Mouse (Mus musculus): ENCODE measurements at regions not wholly inside any gene's neighbourhood (a gene's known extent, or its start where the extent isn't known, plus 50 kb on each side); places are given as distances from the start of the nearest gene placed in this dataset.

GRCm38 (mm10) chr12:117430886-117431285 lies 85.4 kb upstream of the Rapgef5 start:
- no peak for DNase-seq (ENCODE audit: low spot score in 2 of 2)

- no peak for DNase-seq (ENCODE audit: low spot score in 2 of 2)
Observed at GRCm38 (mm10) chr12:117432788-117433187, 83.5 kb upstream of the Rapgef5 start.

- no peak for DNase-seq (ENCODE audit: low spot score in 2 of 2)
Observed at GRCm38 (mm10) chr12:117437011-117437410, 79.3 kb upstream of the Rapgef5 start.

DNA sequence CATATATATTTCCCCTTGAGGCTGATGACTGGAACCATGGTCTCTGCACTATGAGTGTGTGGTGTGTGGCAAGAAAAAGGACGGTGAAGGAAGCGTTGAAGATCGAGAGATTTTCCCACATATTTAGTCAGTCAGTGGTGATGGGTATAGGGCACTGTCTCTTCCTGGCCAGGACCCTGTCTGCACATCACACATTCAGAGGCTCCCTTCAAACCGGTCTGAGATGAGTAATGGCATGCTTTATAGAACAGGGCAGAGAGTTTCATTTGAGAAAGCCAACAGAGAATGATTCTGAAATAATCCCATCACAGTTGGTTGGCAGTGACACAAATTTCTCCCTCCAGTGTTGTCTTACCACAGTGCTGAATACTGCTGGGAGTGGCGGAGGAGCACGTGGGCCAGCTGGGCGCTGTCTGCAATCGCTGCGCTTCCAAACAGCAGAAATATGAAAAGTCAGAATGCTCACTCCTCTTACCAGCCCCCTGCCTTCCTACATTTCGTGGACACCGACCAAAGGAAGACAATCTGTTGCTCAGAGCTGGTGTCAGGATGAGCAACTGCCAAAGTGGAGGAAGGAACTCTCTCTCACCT lies 77.2 kb upstream of the Rapgef5 start:
- no peak for DNase-seq (ENCODE audit: low spot score in 2 of 2)

GRCm38 (mm10) chr12:117444247-117444989 lies 71.9 kb upstream of the Rapgef5 start:
- no peak for DNase-seq (ENCODE audit: low spot score in 2 of 2)

DNA sequence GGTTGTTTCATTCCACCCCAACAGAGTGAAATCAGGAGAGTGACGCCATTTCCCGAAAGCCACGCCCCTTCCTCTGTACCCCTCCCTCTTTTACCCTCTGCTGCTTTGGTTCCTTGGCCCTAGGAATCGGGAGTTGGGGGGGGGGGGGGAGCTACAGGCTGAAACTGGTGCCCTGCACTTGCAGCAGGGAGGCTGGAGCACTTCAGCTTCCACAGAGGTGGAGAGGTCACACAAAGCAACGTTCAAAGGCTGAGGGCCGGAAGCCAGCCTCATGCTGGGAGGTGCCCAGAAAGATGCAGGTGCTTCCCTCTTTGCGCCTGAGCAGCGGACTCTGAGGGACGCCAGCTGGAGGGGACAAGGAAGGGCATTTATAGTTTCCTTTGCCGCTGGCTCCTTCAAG lies 69.1 kb upstream of the Rapgef5 start:
- no peak for DNase-seq (ENCODE audit: low spot score in 2 of 2)

DNA sequence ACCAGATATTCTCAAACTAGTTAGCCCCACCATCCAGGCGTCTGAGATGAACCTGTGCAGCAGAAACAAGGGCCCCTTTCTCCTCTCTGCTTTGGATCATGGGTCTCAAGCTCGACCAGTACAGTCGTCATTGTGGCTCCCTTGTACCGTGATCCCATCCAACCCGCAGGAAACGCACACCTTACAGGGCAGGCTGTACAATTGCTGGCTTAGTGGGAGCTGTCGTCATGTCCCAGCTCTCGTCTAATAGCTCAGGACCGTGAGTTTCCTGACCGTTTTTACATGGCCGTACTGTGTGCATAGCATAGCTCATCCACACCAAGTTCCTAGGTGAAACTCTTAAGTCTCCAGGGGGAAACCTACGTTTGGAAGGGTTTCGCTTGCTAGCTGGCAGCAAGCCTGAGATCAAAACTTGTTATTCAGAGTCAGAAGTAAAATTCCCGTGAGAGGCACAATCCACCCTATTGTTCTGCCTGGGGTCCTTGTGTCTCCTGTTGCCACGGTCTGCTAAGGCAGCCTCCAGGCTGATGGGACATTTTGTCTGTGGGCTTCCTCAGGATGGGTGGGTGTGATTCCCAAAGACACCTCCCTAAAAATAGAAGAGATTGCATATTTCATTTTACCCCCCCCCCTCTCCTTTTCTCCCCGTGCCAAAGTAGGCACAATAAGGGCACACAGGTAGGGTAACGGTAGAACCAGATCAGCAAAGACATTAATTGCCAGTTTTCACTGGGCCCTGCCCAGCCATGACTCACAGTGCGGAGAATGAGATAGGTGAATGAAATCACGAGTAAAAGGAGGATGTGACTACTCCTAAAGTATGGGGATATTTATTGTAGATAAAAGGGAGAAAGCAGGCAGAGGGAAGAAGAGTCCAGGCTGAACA lies 68.2 kb upstream of the Rapgef5 start:
- DNase-seq (ENCODE audit: low spot score in 2 of 2): no peak

GRCm38 (mm10) chr12:117449080-117449479 lies 67.2 kb upstream of the Rapgef5 start:
- DNase-seq (ENCODE audit: low spot score in 2 of 2): no peak

DNA sequence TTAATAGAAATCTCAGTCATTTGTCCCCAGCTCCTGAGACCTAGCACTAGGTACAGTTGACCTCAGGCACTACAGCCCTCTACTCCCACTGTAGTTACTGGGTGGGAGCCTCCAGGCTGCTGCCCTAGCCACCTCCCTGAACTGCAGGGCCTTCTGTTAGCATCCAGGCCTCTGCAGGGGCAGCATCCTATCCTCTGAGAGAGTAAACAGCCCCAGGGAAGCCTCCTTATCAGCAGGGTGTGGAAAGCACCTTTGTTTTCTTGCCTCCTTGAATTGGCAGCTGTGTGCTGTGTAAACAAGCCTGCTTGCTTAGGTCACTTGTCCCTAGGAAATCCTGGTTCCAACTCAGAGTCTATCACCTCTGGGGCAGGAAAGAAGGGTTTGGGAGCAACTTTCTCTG lies 66.2 kb upstream of the Rapgef5 start:
- DNase-seq (ENCODE audit: low spot score in 2 of 2): no peak

DNA sequence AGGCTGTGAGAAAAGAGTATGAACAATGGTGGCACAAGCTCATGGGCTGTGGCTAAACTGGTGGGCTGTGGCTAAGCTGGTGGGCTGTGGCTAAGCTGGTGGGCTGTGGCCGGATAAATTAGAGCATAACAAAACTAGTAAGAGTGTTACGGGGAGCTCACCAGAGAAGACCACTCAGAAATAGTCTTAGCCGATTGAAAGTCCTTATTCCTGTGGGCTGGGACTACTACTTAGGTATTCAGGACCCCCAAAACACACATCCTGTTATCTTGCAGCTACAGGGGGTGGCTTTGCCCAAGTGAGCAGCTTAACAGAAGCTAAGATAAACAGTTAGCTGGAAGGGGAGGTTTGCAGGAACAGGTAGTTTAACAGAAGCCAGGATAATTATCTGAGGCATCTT lies 65.4 kb upstream of the Rapgef5 start:
- DNase-seq (ENCODE audit: low spot score in 2 of 2): no peak

DNA sequence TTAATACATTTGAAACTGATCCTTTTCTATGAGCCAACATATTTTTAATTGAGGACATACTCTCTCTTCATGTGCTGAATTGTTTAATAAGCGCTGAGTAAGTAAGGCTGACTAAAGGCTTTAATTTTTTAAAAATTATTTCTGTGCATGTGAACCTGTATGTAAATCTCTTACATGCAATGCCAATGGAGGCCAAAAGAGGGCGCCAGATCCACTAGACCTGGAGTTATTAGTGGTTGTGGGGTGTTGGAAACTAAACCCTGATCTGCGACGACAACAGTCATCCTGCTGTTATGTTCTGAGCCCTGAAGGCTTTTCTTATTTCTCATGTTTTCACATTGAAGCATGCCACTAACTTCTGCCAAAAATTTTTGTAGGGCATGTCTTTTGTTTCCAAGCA lies 64.8 kb upstream of the Rapgef5 start:
- no peak for DNase-seq (ENCODE audit: low spot score in 2 of 2)

- DNase-seq (ENCODE audit: low spot score in 2 of 2): no peak
Observed at GRCm38 (mm10) chr12:117455800-117456199, 60.5 kb upstream of the Rapgef5 start.

- no peak for DNase-seq (ENCODE audit: low spot score in 2 of 2)
Observed at GRCm38 (mm10) chr12:117458132-117459070, 57.9 kb upstream of the Rapgef5 start.

DNA sequence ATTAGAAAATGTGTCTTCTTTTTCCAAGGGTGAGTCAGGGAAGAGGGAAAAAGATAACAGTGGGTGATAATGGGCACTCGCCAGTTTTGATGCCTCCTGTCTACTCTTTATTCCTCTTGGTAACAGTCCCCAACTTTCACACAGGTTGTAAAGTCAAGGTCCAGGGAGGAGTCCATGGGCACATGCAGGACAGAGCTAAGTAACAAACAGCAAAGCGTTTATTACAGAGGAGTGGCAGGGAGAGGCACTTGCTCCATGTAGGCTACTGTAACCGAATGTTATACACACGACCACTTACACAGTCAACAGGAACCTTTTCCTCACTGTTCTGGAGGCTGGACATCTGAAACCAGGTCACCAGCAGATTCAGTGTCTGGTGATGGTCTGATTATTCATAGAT lies 56.7 kb upstream of the Rapgef5 start:
- no peak for DNase-seq (ENCODE audit: low spot score in 2 of 2)

- no peak for DNase-seq (ENCODE audit: low spot score in 2 of 2)
Observed at GRCm38 (mm10) chr12:117465206-117465605, 51.1 kb upstream of the Rapgef5 start.

DNA sequence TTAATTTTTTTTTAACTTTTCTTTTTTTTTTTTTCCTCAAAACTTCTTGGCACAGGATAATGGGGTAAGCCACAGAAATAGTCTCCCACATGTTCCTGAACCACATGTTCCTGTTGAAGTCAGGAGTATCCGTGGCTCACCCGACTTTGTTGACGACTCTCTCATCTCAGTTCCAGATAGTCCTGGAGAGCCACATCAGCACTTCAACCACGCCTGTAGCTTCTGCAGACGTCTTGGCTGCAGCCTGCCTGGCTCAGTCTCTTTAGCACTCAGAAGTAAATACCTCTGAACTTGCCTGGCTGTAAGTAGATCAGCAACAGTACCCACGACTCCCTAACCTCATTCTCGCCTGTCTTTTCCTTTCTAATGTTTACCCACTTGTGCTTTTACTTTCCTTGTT lies 50.3 kb upstream of the Rapgef5 start:
- no peak for DNase-seq (ENCODE audit: low spot score in 2 of 2)

Data from urinary bladder, postnatal 4 days (tissue).